Mouse (Mus musculus) frontal cortex, adult (tissue): ENCODE data around the gene Slc2a9.
A peak's percentile ranks its signal among the peaks of the same experiment; 100 is the strongest.

Experiments
- ATAC-seq: cut with Nextera tagmentation; 2 replicates; pipeline ENCODE4 v1.9.2; 2017; ENCODE audit warnings: mild to moderate bottlenecking, moderate library complexity, mixed read lengths; ENCODE audit not compliant: low TSS enrichment

Slc2a9 gene

GRCm38 (mm10) chr5:38469891-38470578 is 32.9 kb downstream of the Slc2a9 start:
- ATAC-seq = peak; percentile 96

DNA sequence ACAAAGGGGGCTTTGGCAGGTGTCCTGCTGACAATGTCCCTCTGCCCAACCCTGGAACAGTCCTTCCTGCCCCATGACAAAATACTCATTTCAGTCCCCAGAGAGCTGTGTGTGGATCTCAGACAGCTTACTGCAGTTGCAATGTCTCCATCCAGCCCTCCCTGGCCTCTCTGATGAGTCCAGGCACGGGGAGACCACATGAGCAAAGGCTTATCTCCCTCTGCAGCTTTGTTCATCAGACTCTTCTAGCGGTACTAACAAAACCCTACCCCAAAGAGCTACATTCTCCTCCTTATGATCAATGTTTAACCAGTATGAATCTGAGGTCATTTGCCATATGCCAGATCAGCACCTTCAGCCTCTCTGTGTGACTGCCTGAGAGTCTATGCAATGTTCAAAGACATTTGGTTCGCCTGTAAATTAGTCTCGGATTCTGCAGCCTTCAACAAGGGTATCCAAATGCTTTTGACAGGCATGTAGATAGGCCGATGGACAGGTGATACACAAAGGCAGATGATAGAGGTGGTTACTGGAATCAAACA is 36.3 kb downstream of the Slc2a9 start:
- ATAC-seq = no peak

DNA sequence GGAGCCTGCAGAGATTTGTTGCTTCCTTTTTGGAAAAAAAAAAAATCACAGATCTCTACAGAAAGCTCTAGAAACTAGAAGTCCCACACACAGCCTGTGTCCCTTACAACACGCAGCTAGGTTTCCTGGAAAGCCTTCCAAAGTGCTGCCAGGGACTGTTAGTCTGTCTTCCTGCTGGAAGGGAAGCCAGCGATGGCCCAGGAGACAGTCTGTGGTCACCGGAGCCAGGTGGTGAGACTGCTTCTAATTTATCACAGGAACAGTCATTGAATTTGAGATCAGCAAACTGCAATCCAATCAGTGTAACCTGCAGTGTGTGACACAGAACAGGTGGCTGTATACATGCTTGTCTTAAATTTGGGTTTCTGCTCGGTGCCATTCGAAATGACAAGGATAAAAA is 41.7 kb downstream of the Slc2a9 start:
- no peak for ATAC-seq

DNA sequence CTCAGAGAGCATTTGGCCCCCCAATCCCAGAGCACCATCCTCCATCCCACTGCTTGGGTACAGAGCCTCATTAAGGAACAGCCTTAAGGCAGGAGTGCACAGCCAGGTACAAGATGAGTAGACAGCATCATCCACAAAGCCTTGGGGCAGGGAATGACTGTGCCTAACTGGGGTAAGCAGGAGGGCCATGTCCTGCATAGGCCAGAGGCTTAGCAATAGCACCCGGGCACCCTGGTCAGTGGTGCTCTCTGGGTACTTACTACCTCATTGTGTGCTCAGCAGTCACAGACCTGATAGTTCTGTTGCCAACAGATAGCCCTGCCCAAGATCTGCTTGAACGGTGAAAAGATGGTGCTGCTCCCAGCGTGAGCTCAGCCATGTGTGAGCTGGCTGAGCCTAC is 52.0 kb downstream of the Slc2a9 start:
- no peak for ATAC-seq

- ATAC-seq = no peak
Observed at GRCm38 (mm10) chr5:38449607-38450006, 53.3 kb downstream of the Slc2a9 start.

GRCm38 (mm10) chr5:38448121-38448520 is 54.8 kb downstream of the Slc2a9 start:
- no peak for ATAC-seq

- peak; percentile 76 for ATAC-seq
Observed at GRCm38 (mm10) chr5:38446316-38446975, 56.5 kb downstream of the Slc2a9 start.

DNA sequence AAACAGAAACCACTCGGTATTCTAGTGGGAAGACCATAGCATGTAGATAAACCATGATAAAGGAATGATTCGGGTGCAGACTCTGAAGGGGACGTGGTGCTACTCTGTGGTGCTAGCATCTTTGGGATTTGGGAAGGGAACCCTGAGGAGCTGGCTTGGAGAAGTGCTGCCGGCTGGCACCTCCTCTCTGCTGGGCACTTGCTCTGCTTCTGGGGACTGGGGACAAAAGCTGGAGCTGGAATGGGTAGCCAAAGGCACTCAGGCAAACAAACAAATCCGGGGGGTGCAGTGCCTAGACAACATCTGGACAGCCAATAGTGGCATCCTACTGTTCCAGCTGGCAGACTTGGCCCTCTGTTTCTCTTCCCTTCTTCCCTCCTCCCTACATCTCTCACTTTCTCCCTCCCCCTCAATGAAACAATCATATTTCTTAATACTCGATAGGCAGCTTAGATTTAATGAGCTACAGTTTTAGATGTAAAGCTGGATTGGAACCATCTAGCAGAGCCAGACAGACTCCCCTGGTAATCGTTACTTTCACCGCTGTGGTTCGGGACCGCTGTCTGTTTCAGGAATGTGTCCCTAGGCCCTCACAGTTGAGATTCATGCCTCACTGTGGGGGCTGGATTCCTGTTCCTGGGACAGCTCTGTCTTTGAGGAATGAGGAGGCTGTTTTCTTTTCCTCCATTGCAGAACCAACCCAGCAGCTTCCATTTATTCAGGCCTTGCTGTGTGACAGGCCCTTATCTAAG is 61.7 kb downstream of the Slc2a9 start:
- ATAC-seq = peak; percentile 38

- peak; percentile 91 for ATAC-seq
Observed at GRCm38 (mm10) chr5:38440252-38441005, 62.5 kb downstream of the Slc2a9 start.

DNA sequence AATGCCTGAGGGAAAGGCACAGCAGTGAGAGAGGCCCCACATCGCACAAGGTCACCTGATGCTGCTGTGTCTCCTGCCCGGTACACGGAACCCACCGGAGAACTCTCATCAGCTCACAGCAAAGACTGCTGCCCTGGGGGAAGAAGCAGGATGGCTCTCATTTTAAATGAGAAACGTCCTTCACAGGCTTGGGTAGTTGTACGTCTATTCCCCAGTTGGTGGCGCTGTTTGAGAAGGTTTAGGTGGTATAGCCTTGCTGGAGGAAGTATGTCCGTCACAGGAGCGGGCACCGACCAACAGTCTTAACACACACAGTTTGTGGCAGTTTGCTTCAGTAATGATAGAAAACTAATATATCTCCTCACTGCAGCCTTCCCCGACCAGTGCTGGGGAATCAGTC is 66.3 kb downstream of the Slc2a9 start:
- no peak for ATAC-seq

- peak; percentile 69 for ATAC-seq
Observed at GRCm38 (mm10) chr5:38434875-38435274, 68.1 kb downstream of the Slc2a9 start.

DNA sequence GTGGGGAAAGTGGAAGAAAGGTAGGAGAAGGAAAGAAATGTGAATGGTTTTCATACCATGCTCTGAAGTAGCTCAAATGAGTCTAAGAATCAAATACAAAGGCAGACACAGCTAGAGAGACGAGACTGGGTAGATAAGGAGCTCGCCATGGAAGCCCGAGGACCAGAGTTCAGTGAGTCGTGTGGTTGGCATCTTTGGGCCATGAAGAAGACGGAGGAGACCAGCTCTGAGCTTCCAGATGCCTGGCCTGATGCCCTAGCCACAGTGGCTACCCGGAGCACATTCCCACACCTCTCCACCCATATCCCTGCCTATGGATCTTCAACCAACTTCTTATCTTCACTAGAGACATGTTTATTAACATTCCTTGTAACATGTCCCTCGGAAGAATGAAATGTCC is 71.7 kb downstream of the Slc2a9 start:
- ATAC-seq = no peak

- ATAC-seq = peak; percentile 38; the same call in 1 of the 2 replicates
Observed at GRCm38 (mm10) chr5:38429106-38429505, 73.8 kb downstream of the Slc2a9 start.

GRCm38 (mm10) chr5:38427757-38428156 is 75.2 kb downstream of the Slc2a9 start:
- peak; percentile 96 for ATAC-seq

DNA sequence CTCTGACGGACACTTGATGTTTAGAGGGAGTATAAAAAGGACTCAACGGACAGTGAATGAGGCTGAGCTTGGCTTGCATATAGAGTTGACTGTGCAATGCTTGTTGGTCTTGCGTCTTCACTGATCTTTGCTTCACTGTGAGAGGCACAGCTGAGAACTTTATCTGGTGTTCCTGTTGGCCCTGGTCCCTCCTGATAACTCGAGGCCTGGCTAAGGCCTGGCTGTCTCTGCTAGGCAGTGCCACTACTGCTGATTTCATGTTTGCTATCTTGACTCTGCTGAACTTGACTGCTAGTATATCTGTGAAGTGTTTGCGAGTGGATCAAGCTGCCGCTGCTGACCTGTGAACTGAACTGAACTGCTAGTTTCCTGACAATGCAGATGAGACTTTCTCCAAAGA is 77.4 kb downstream of the Slc2a9 start:
- no peak for ATAC-seq

DNA sequence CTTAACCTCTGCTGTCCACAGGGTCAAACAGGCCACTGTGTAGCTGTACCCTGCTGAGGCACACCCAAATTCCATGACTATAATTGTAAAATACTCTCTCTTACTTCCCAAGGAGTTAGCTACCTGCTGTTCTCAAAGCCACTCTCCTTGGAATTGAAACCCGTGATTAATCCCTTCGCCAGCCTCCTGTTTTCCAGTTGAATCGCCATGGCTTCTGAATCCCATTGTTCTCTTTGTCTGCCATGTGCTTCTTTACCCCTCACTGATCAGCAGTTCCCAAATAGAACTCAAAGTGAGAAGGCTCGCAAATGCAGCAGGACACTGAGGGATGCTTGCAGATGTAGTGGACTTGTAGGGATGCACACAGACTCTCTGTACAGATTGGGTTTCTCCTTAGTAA is 80.5 kb downstream of the Slc2a9 start:
- ATAC-seq = no peak

DNA sequence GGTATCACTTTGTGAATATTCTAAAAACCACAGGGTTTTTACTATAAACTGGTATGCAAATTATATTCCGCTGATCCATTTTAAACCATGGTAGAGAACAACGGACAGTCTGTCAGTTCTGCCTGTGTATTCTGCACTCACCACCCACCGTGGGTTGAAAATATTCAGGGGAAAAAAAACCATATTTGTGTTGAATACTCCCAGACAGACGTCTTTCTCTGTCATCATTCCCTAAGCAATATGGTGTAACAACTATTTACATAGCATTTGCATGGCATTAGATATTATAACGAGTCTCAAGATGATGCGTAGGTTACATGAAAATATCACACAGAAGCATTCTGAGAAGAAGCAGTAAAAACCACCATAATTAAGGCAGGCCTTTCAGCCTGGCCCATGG is 84.1 kb downstream of the Slc2a9 start:
- peak; percentile 92 for ATAC-seq

GRCm38 (mm10) chr5:38403612-38404011 is 99.3 kb downstream of the Slc2a9 start:
- ATAC-seq = peak; percentile 53; the same call in 1 of the 2 replicates

DNA sequence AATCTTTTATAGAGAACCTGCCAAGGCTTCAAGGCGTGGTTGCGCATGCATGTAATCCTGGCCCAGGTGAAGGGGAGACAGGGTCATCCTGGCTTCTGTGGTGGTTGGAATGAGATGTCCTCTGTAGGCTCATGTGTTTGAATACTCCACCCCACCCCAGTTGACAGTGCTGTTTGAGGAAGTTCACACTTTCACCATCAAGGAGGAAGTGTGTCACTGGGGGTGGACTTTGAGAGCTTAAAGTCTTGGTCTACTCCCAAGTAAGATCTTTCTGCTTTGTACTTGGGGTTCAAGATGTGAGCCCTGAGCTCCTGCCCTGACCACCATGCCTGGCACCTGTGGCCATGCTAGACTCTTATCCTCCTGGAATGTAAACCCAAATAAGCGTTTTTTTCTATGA is 100.7 kb downstream of the Slc2a9 start:
- no peak for ATAC-seq

DNA sequence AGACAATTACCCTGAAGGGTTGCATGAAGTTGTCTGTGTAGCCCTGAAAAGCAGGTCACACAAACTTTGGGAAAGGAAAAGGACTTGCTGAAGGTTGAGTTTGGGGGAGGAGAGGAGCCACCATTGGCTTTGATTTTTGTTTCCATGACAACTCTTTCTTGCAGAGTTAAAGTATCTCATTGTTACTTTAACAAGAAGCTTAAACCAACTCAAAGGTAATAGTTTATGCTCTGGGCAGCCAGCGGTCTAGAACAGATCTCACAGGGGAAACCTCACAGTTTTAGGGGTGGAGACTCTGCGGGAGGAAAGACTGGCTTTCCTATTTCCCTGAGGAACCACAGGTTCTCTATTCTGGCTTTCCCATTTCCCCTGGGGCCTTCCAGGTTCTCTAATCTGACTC is 114.1 kb downstream of the Slc2a9 start:
- no peak for ATAC-seq

GRCm38 (mm10) chr5:38388420-38388823 is 114.5 kb downstream of the Slc2a9 start:
- peak; percentile 22; the same call in 1 of the 2 replicates for ATAC-seq

DNA sequence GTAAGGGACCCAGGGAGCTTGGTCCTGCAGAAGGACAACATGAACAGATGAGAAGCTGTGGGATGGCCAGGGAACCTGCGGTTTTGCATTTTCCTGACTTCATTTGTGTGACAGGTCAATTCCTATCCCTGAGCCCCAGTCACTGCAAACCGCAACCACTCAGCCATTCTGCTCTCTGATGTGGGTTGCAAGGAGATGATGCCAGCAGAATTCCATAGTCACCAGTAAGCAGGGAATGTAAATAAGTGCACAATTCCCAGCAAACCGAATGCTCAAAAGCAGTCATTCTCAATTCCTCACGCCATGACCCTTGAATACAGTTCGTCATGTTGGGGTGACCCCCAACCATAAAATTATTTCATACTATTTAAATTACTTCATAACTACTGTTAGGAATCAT is 123.0 kb downstream of the Slc2a9 start:
- ATAC-seq = no peak
